Mouse (Mus musculus) spleen, adult 2 months (tissue): ENCODE measurements around the gene Crim1. TPM values are rescaled to one million over a fixed set of nuclear protein-coding genes. Genes with fewer than 3 reads are reported as not detected.

Source experiments
- DNase-seq, 2 experiments: peaks; one replicate each; pipeline versions ENCODE4 v3.0.0 to v3.0.0-alpha.2; 2012 to 2021; ENCODE audit warnings: low spot score in 2 of 2, low read depth in 1 of 2
- H3K27ac ChIP-seq: fragments of 200-500 bp; 2 replicates; pipeline ENCODE4 v1.5.1; 2012; ENCODE audit warnings: low read length, inconsistent platforms; ENCODE audit not compliant: insufficient read depth
- H3K27me3 ChIP-seq: fragments of 200-500 bp; 2 replicates; pipeline ENCODE4 v1.6.1; 2012; ENCODE audit warnings: mild to moderate bottlenecking, moderate library complexity, low read length, inconsistent platforms; ENCODE audit not compliant: control insufficient read depth, insufficient read depth
- H3K36me3 ChIP-seq: fragments of 200-500 bp; 2 replicates; pipeline ENCODE4 v1.6.1; 2012; ENCODE audit warnings: mild to moderate bottlenecking, low read length, inconsistent platforms; ENCODE audit not compliant: control insufficient read depth, insufficient read depth
- H3K4me1 ChIP-seq: fragments of 200-500 bp; 2 replicates; pipeline ENCODE4 v1.6.1; 2011; ENCODE audit warnings: inconsistent platforms; ENCODE audit not compliant: control insufficient read depth, insufficient read depth, insufficient read length
- H3K4me3 ChIP-seq: fragments of 200-500 bp; 2 replicates; pipeline ENCODE4 v1.5.1; 2011; ENCODE audit warnings: mild to moderate bottlenecking, inconsistent platforms; ENCODE audit not compliant: insufficient read depth, insufficient read length; ENCODE audit errors: extremely low read depth
- CTCF ChIP-seq: fragments of 200-500 bp; IDR thresholded peaks from 2 replicates; pipeline ENCODE4 v1.5.1; 2011; ENCODE audit warnings: mild to moderate bottlenecking, inconsistent platforms; ENCODE audit not compliant: insufficient read depth, insufficient read length, insufficient replicate concordance; ENCODE audit errors: extremely low read depth
- POLR2A ChIP-seq: fragments of 200-500 bp; IDR thresholded peaks from 2 replicates; pipeline ENCODE4 v1.6.1; 2011; ENCODE audit warnings: low read depth, low read length, inconsistent platforms
- WGBS: fragments of 180-500 bp; shearing (Covaris S2); methylation state at CpG from one replicate; pipeline ENCODE4 v1.1.7; 2018; 5-methylcytosine and 5-hydroxymethylcytosine counted together
- polyA plus RNA-seq: library from polyadenylated mRNA; depleted of rRNA; stranded (reverse); fragments of >200 nt; gene quantifications from 2 replicates; pipeline ENCODE4 v1.2.3, GENCODE M21; 2012

Gene Crim1
- polyA plus RNA-seq, 1 experiment, result 20.5 TPM

GRCm38 (mm10) chr17:78261684-78262083, 61.6 kb downstream of the Crim1 start:
- no peaks in the 10 kb centered on the region for H3K4me1 ChIP-seq
- TF ChIP-seq CTCF, result no peak
- no peaks in the 10 kb centered on the region for H3K36me3 ChIP-seq
- WGBS, result 93% methylated on average over 4 of the region's 4 CpGs
- H3K4me3 ChIP-seq, result no peak overlapping the region
- no peak overlapping the region for H3K27ac ChIP-seq
- no peaks in the 10 kb centered on the region for H3K27me3 ChIP-seq
- no peak for DNase-seq

GRCm38 (mm10) chr17:78264116-78264515, 64.1 kb downstream of the Crim1 start:
- DNase-seq, result no peak
- WGBS, result 90% methylated on average over 11 of the region's 11 CpGs
- H3K27ac ChIP-seq, result no peak overlapping the region

GRCm38 (mm10) chr17:78265135-78265534, 65.1 kb downstream of the Crim1 start:
- TF ChIP-seq POLR2A, result no peak
- TF ChIP-seq CTCF, result no peak
- Histone ChIP-seq H3K27me3 (no peaks in the 10 kb centered on the region), H3K4me3 (no peak overlapping the region), H3K36me3 (no peaks in the 10 kb centered on the region), H3K27ac (no peak overlapping the region), H3K4me1 (no peaks in the 10 kb centered on the region)
- 75% methylated on average over 7 of the region's 7 CpGs for WGBS
- DNase-seq, result no peak

More at GRCm38 (mm10) chr17:78264116-78264515, 64.1 kb downstream of the Crim1 start:
- no peaks in the 10 kb centered on the region for H3K27me3 ChIP-seq
- H3K4me1 ChIP-seq, result no peaks in the 10 kb centered on the region
- H3K36me3 ChIP-seq, result no peaks in the 10 kb centered on the region
- TF ChIP-seq CTCF (no peak), POLR2A (no peak)
- no peak overlapping the region for H3K4me3 ChIP-seq

- DNase-seq, result no peak
- TF ChIP-seq CTCF (no peak), POLR2A (no peak)
- H3K27ac ChIP-seq, result no peak overlapping the region
- no peak overlapping the region for H3K4me3 ChIP-seq
- H3K4me1 ChIP-seq, result no peaks in the 10 kb centered on the region
- H3K36me3 ChIP-seq, result no peaks in the 10 kb centered on the region
- no peaks in the 10 kb centered on the region for H3K27me3 ChIP-seq
- 84% methylated on average over 2 of the region's 2 CpGs for WGBS
Measured at GRCm38 (mm10) chr17:78266271-78266670, 66.2 kb downstream of the Crim1 start.

GRCm38 (mm10) chr17:78268591-78268990, 68.5 kb downstream of the Crim1 start:
- whole genome bisulfite sequencing, result 84% methylated on average over 4 of the region's 4 CpGs
- no peak overlapping the region for H3K4me3 ChIP-seq
- TF ChIP-seq CTCF, result no peak
- TF ChIP-seq POLR2A, result no peak
- no peaks in the 10 kb centered on the region for H3K4me1 ChIP-seq
- no peak overlapping the region for H3K27ac ChIP-seq
- no peaks in the 10 kb centered on the region for H3K36me3 ChIP-seq
- H3K27me3 ChIP-seq, result no peaks in the 10 kb centered on the region
- DNase-seq, result no peak

GRCm38 (mm10) chr17:78269311-78269710, 69.3 kb downstream of the Crim1 start:
- WGBS, result 92% methylated on average over 8 of the region's 8 CpGs
- TF ChIP-seq POLR2A (no peak), CTCF (no peak)
- Histone ChIP-seq H3K36me3 (no peaks in the 10 kb centered on the region), H3K27ac (no peak overlapping the region), H3K4me3 (no peak overlapping the region), H3K4me1 (no peaks in the 10 kb centered on the region), H3K27me3 (no peaks in the 10 kb centered on the region)
- DNase-seq, result no peak

- Histone ChIP-seq H3K4me1 (no peaks in the 10 kb centered on the region), H3K27me3 (no peaks in the 10 kb centered on the region), H3K4me3 (no peak overlapping the region), H3K27ac (no peak overlapping the region), H3K36me3 (no peaks in the 10 kb centered on the region)
- no peak for TF ChIP-seq CTCF
- no peak for TF ChIP-seq POLR2A
- no peak for DNase-seq
- 91% methylated on average over 6 of the region's 6 CpGs for WGBS
Measured at GRCm38 (mm10) chr17:78270019-78270418, 70.0 kb downstream of the Crim1 start.
